Mouse (Mus musculus): ENCODE results near the gene Stpg2. TPM values are rescaled to one million over a fixed set of nuclear protein-coding genes. Genes with fewer than 3 reads are reported as not detected.

Stpg2 gene
- total RNA-seq (2014; rRNA removed) = 0.19 TPM in 1 of 2 replicates, not detected in the other
- polyA plus RNA-seq (2015; fragmentation: Nextera tagmentation; extraction: Ambion mirVana) = not detected in 2 replicates

DNA sequence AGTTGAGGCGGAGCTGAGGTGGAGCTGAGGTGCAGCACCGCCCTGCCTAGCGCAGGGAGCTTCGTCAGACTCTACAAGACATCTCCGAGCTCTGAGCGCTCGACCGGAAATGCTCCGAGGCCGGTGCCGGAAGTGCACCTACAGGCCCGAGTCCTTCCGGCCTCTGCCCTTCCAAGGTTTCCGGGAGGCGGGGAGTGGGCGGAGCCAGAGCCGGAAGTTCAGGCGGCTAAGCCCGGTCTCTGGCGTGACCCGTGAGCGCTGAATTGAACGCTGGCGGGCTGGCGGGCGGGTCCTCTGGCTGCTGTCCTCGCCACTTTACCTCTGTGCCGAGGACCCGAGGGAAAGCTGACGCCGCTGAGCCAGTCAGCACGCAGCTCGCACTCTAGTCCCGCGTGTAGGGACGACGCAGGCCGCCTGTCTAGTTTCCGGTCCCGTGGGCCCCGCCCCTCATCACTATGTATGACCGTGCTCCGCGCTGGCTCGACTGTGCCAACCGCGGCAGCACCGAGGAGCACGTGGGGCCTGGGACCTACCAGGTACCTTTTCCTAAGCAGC is at the start of gene Stpg2:
TSS of gene Stpg2 (plus strand) at position 251 of the 555 bp plus-strand sequence.
- WGBS = 4% methylated on average over 49 of the region's 49 CpGs
- peak; percentile 97 for DNase-seq
- Histone ChIP-seq H3K4me2 (ENCODE audit: low read depth) (peak within 1 kb of the TSS; percentile 66), H3K36me3 (ENCODE audit: insufficient read depth) (no peaks in the 10 kb centered on the region), H3K9ac (peak within 1 kb of the TSS; percentile 72), H3K4me3 (ENCODE audit: low read depth, low read length) (peak within 1 kb of the TSS; percentile 52), H3K9me3 (ENCODE audit: low read length) (no peaks in the 10 kb centered on the region), H3K4me1 (ENCODE audit: insufficient read depth) (no peaks in the 10 kb centered on the region), H3K27ac (ENCODE audit: low read depth, low read length) (peak within 1 kb of the TSS; percentile 93), H3K27me3 (ENCODE audit: insufficient read depth, low read length) (peaks cover 13% of the 10 kb centered on the region; the same call in 1 of the 2 replicates)
- TF ChIP-seq CTCF (IDR thresholded peaks at IDR 0.05; ENCODE audit: low read depth) = peak; percentile 25; the same call in 1 of the 2 replicates
- peak; percentile 98 for ATAC-seq

DNA sequence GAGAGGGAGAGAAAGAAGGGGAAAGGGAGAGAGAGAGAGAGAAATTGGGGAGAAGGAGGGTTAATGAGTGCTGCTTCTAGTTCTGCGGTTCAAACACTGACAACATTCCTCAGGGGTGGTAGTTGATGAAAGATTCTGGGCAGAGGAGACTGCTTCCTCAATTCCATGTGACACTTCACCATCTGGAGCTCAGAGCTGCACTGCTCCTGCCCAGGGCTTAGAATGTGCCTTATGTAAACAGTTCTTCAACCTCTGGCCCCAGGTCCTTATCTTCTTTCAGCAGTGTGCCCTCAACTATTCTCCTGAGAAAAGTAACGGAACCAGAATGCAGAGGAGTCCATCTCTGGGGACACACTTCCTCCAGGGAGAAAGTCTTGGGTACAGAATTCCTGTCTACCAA is 43.3 kb upstream of the Stpg2 start:
- Histone ChIP-seq H3K27me3 (ENCODE audit: insufficient read depth, low read length) (no peaks in the 10 kb centered on the region), H3K9ac (no peak overlapping the region), H3K36me3 (ENCODE audit: insufficient read depth) (no peaks in the 10 kb centered on the region), H3K4me3 (ENCODE audit: low read depth, low read length) (no peak overlapping the region), H3K9me3 (ENCODE audit: low read length) (no peaks in the 10 kb centered on the region), H3K4me1 (ENCODE audit: insufficient read depth) (no peaks in the 10 kb centered on the region), H3K4me2 (ENCODE audit: low read depth) (no peak overlapping the region), H3K27ac (ENCODE audit: low read depth, low read length) (no peak overlapping the region)
- no peak for TF ChIP-seq CTCF (IDR thresholded peaks at IDR 0.05; ENCODE audit: low read depth)
- DNase-seq (no peak), ATAC-seq (peak; percentile 83)
- 67% methylated on average over 2 of the region's 2 CpGs for WGBS

GRCm38 (mm10) chr3:139162658-139163057 is 42.8 kb upstream of the Stpg2 start:
- ATAC-seq (no peak), DNase-seq (no peak)
- Histone ChIP-seq H3K9me3 (ENCODE audit: low read length) (no peaks in the 10 kb centered on the region), H3K9ac (no peak overlapping the region), H3K36me3 (ENCODE audit: insufficient read depth) (no peaks in the 10 kb centered on the region), H3K27me3 (ENCODE audit: insufficient read depth, low read length) (no peaks in the 10 kb centered on the region), H3K27ac (ENCODE audit: low read depth, low read length) (no peak overlapping the region), H3K4me3 (ENCODE audit: low read depth, low read length) (no peak overlapping the region), H3K4me1 (ENCODE audit: insufficient read depth) (no peaks in the 10 kb centered on the region), H3K4me2 (ENCODE audit: low read depth) (no peak overlapping the region)
- no peak for TF ChIP-seq CTCF (IDR thresholded peaks at IDR 0.05; ENCODE audit: low read depth)
- WGBS = 66% methylated on average over 4 of the region's 4 CpGs

DNA sequence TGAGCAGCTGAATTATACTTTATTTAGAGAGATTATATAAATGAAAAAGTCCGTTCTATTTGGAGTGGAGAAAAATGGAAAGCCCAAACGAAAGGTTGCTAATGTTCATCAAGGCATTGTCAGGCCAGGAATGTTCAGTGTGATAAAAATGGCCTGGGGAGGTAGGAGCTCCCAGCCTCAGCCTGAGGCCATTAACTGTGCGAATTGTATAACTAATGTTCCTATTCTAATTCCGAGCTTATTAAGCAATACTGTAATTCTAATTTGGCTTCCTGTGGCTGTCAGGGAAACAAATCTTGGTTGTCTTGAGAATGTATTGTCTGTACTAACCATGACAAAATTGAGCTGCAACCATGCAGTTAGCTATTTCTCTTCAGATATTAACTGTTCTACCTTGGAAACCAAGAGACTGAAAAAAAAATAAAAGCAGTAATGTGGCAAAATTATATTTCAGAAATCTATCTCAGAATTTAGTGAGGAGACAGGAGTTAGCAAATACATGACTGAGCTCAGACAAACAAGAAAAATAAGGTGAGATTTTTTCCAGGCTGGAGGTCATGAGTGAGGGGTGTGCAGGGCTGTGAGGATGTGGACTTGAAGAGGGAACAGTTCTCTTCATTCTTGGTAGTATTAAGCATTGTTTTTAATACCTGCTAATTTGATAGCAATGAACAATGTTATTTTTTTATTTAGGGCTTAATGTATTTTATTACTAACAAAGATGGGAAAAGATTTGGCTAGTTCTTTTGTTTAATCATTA is 36.8 kb upstream of the Stpg2 start:
- 0 out of 2 replicates have a peak, but pooled peaks cover 6% of the 10 kb centered on the region for H3K4me1 ChIP-seq (ENCODE audit: insufficient read depth)
- H3K4me2 ChIP-seq (ENCODE audit: low read depth) = no peak overlapping the region
- no peak overlapping the region for H3K27ac ChIP-seq (ENCODE audit: low read depth, low read length)
- H3K4me3 ChIP-seq (ENCODE audit: low read depth, low read length) = no peak overlapping the region
- DNase-seq (no peak), ATAC-seq (no peak)
- 27% methylated on average over 4 of the region's 4 CpGs for WGBS
- no peaks in the 10 kb centered on the region for H3K36me3 ChIP-seq (ENCODE audit: insufficient read depth)
- no peak overlapping the region for H3K9ac ChIP-seq
- no peaks in the 10 kb centered on the region for H3K27me3 ChIP-seq (ENCODE audit: insufficient read depth, low read length)
- no peaks in the 10 kb centered on the region for H3K9me3 ChIP-seq (ENCODE audit: low read length)
- TF ChIP-seq CTCF (IDR thresholded peaks at IDR 0.05; ENCODE audit: low read depth) = no peak

DNA sequence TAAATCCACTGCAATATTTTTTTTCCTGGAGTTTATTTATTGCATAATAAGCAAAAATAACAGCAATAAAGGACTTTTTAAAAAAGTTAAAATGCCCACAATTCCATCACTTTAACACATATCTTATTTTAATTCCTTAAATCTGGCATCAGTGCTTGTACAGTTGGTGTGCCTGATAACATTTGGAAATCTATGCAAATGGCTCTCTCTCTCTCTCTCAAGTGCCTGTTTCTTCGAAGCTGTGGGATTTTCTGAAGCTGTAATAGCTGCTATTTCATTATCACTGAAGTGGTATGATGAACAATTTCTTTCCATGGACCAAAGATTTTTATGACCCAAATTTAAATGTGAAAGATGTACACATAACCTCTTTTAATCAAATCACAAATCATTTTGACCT is 35.8 kb upstream of the Stpg2 start:
- TF ChIP-seq CTCF (IDR thresholded peaks at IDR 0.05; ENCODE audit: low read depth) = no peak
- H3K27me3 ChIP-seq (ENCODE audit: insufficient read depth, low read length) = no peaks in the 10 kb centered on the region
- H3K36me3 ChIP-seq (ENCODE audit: insufficient read depth) = no peaks in the 10 kb centered on the region
- H3K4me2 ChIP-seq (ENCODE audit: low read depth) = no peak overlapping the region
- H3K4me3 ChIP-seq (ENCODE audit: low read depth, low read length) = no peak overlapping the region
- WGBS = 8% methylated on average over 1 of the region's 1 CpGs
- peak overlapping the region; percentile 24; the same call in 1 of the 2 replicates for H3K27ac ChIP-seq (ENCODE audit: low read depth, low read length)
- ATAC-seq = no peak; the same call in 1 of the 2 replicates
- 0 out of 2 replicates have a peak, but pooled peaks cover 6% of the 10 kb centered on the region for H3K4me1 ChIP-seq (ENCODE audit: insufficient read depth)
- H3K9ac ChIP-seq = no peak overlapping the region
- H3K9me3 ChIP-seq (ENCODE audit: low read length) = no peaks in the 10 kb centered on the region
- DNase-seq = no peak

DNA sequence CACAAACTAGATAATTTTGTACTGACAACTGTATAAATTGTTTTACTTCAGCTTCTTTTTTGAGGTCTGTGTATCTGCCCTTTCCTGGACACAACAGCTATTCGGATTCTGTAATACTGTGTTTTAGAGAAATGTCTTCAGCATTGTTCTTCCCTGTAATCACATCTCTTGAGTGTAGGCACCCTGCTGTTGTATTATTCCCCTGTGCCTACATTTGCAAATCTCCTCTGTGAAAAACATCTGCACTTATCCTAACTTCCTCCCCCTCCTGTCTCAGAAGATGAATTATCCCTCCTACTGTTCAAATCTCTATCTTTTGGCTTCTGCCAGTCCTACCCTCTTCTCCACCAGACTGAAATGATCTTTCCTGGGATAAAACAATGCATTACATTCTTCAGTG is 28.6 kb upstream of the Stpg2 start:
- no peak for TF ChIP-seq CTCF (IDR thresholded peaks at IDR 0.05; ENCODE audit: low read depth)
- no peak overlapping the region for H3K4me3 ChIP-seq (ENCODE audit: low read depth, low read length)
- no peak for DNase-seq
- H3K27me3 ChIP-seq (ENCODE audit: insufficient read depth, low read length) = no peaks in the 10 kb centered on the region
- no peak overlapping the region for H3K27ac ChIP-seq (ENCODE audit: low read depth, low read length)
- no peak overlapping the region for H3K9ac ChIP-seq
- H3K4me2 ChIP-seq (ENCODE audit: low read depth) = no peak overlapping the region
- H3K4me1 ChIP-seq (ENCODE audit: insufficient read depth) = no peaks in the 10 kb centered on the region
- 34% methylated on average over 1 of the region's 1 CpGs for WGBS
- no peak for ATAC-seq
- no peaks in the 10 kb centered on the region for H3K36me3 ChIP-seq (ENCODE audit: insufficient read depth)
- H3K9me3 ChIP-seq (ENCODE audit: low read length) = no peaks in the 10 kb centered on the region

GRCm38 (mm10) chr3:139191541-139191940 is 14.0 kb upstream of the Stpg2 start:
- Histone ChIP-seq H3K9ac (no peak overlapping the region), H3K4me2 (ENCODE audit: low read depth) (no peak overlapping the region), H3K27ac (ENCODE audit: low read depth, low read length) (no peak overlapping the region), H3K4me3 (ENCODE audit: low read depth, low read length) (no peak overlapping the region), H3K27me3 (ENCODE audit: insufficient read depth, low read length) (no peaks in the 10 kb centered on the region), H3K36me3 (ENCODE audit: insufficient read depth) (no peaks in the 10 kb centered on the region), H3K4me1 (ENCODE audit: insufficient read depth) (no peaks in the 10 kb centered on the region), H3K9me3 (ENCODE audit: low read length) (no peaks in the 10 kb centered on the region)
- DNase-seq (no peak), ATAC-seq (no peak)
- 49% methylated on average over 1 of the region's 1 CpGs for WGBS
- no peak for TF ChIP-seq CTCF (IDR thresholded peaks at IDR 0.05; ENCODE audit: low read depth)

Measured in forebrain, postnatal 0 days (tissue).